Mouse (Mus musculus) testis, adult 2 months (tissue): ENCODE results near the gene Stard7.

Experiments used
- CTCF ChIP-seq: fragments of 200-500 bp; IDR thresholded peaks from 2 replicates; pipeline ENCODE4 v1.5.1; 2012; ENCODE audit warnings: low read depth, mild to moderate bottlenecking, inconsistent platforms, low read length, moderate library complexity; ENCODE audit not compliant: control insufficient read depth, insufficient read depth, insufficient replicate concordance
- POLR2A ChIP-seq: fragments of 200-500 bp; IDR thresholded peaks from 2 replicates; pipeline ENCODE4 v1.6.1; 2012; ENCODE audit warnings: low read depth, mild to moderate bottlenecking, inconsistent platforms, low read length, moderate library complexity; ENCODE audit not compliant: control insufficient read depth

- TF ChIP-seq CTCF (no peak), POLR2A (no peak)
These were observed 38.6 kb downstream of the Stard7 start for GRCm38 (mm10) chr2:127308660-127309059.
